Mouse (Mus musculus): Measurements from ENCODE around the gene Map3k20.

- TF ChIP-seq CTCF (conservative IDR thresholded peaks at IDR 0.05; ENCODE audit: low read length) (no peak), NANOG (IDR thresholded peaks at IDR 0.05; ENCODE audit: borderline replicate concordance, low read length) (no peak), POU5F1 (IDR thresholded peaks at IDR 0.05; ENCODE audit: borderline replicate concordance, low read length) (no peak)
Measured at GRCm38 (mm10) chr2:72239456-72239855, 46.0 kb upstream of the Map3k20 start.
